Mouse (Mus musculus) erythroblast, adult 5-6 weeks (primary cell): Measurements from ENCODE around the gene Dazap2. TPM values are rescaled to one million over a fixed set of nuclear protein-coding genes. Genes with fewer than 3 reads are reported as not detected.

Experiments used
- ATAC-seq: replicated peaks from 2 replicates; pipeline ENCODE4 v1.8.0; 2016; ENCODE audit warnings: moderate number of reproducible peaks, mild to moderate bottlenecking, moderate TSS enrichment, inconsistent platforms; ENCODE audit not compliant: poor library complexity, low FRiP score, severe bottlenecking
- total RNA-seq, 2 experiments: library from RNA; stranded (forward) in 1 of 2; stranded (reverse) in 1 of 2; fragments of 150-400 nt in 1 of 2; fragments of 200-764, 138-1000 nt in 1 of 2; gene quantifications; 2 replicates each; pipeline versions ENCODE4 v1.2.3 to v1.2.4; 2015 to 2017; ENCODE audit warnings: low replicate concordance in 2 of 2

The Dazap2 gene
- total RNA-seq, 2 experiments from 2014 or later: 93.7 to 183 TPM

DNA sequence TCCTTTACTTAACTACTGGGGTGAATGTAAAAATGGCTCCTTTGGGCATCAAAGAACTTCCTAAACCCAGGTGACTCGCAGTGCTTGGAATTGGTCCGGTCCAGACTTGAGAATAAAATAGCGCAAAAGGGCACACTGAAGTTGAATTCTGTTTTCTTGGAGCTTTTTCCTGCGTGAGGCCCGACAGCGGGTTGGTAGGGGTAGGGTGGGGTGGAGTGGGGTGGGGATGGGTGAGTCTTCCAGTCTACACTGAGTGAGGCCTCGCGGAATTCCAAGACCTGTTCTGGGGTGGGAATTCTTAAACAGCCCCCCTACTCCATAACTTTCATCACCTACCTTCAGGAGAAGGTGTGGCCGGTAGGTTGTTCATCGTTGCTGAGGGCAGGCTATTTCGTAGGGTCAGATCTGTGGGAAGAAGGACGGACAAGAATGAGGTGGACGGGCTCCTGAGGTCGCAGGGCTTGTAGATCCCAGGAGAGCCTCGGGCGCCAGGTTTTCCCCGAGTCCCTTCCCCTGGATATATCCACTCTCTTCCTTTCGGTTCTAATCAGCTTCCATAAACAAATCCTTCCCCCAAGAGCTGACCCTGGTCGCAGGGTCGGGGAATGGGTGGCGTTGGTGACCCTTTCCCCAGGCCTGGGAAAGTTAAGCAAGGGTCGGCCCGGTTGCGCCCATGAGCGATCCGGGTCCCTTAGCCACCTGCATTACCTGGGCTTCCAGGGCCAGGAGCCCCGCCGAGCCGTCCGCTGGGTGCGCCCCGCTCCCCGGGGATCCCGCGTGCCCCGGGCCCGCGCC, 20.9 kb downstream of the Dazap2 start:
- ATAC-seq: no peak

DNA sequence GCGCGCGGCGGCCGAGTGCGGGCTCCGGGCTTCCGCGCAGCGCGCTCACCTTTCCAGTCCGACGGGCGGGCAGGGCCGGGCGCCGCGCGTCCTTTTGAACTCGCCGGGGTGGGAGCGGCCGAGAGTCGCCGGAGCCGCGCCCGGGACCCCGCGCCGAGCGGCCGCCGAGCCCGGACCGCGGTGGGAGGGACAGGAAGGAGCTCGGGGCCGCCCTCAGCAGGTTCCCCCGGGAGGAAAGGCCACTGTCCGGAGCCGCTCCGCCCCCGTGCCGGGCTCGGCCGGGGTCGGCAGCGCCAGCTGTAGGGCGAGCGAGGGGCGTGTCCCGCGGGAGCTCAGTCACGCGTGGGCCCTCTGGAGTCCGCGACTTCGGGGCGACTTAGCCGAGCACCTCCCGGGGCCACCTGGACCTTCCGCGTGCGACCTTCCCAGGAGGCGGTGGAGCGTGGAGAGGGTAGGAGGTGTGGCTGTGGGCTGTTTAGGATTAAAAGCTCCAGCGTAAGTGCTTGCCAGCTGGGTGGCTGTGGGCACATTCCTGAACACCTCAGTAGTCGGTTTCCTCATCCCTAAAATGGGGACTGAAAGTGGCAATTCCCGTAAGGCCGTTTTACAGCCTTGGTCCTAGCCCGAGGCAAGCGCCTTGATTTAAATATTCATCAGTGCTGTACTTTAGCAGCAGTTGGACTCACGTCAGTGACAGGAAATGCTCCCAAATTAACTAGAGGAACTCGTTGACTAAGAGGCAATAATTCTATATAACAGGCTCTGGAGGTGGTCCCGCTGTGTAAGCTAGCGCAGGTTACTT, 21.8 kb downstream of the Dazap2 start, which contains the start of gene Smagp:
Gene Smagp (minus strand): TSS at position 241 of the 802 bp plus-strand sequence.
- no peak for ATAC-seq

DNA sequence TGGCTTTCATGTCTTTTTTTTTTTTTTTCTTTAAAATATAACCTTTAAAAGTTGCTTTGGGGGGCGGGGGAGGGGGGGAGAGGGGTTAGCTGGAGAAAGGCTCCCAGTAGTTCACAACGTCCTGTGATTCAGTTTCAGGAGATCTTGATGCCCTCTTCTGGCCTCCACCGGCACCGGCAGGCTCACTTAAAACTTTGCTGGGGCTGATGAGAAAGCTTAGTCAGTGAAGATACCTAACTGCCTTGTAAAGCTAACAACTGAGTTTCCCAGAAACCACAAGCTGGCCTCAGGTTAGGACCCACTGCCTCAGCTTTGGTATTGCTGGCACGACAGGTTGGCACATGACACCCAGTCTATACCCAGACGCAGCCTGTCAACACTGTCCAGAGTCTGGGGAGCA, 22.5 kb downstream of the Dazap2 start:
- no peak for ATAC-seq

DNA sequence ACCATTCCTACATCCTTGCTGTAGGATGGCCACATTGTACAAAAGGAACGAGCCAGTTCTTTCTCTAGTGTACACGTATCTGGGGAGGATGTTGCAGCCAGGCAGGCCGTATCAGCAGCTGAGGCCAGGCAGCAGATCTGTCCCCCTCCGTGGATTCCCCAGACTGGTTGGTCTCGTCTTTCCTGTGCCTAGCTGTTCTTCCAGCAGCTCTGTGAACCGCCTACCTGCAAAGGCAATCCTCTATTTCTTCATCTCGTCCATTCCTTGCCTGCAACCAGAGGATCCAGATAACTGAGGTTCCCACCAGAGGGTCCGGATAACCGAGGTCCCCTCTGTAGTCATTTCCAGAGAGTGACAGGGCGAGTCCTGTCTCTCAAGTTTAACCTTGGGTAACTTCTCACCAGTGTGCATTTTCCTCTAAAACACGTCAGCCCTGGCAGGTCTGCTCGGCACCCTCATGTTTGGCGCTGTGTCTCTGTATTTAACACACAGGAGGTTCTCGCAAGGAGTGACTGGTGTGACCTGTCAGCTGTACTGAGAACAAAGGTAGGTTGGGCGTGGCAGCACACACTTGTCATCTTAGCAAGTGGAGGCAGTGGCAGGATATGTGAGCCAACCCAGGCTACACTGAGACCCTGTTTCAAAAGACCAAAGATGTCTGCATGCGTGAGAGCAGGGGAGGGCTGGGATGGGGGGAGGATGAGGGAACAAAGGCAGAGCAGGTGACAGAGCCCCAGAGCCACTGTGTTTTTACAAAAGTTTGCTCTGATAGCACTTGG, 25.0 kb downstream of the Dazap2 start:
- no peak for ATAC-seq

DNA sequence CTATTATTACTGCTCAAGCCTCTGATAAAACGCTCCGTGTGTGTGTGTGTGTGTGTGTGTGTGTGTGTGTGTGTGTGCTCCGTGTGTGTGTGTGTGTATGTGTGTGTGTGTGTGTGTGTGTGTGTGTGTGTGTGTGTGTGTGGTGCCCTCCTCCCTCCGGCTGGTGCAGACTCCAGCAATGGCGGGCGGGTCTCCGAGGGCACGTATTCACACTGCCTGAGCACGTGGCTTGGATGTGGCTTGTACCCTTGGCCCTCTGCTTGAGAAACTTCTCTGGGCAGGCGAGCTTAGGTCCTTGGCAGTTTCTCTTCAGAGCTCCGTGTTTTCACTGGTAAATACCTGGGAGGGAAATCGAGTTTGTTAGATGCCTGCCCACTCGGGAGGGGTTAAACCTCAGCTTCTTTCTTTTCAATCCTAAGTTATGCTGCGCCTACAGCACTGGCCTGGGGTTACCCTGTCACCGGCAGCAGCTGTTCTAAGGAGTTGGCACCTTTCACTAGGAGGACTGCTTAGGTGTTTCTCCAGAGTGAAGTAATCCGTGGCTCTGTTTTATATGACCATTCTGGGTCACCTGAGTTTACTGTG, 26.2 kb downstream of the Dazap2 start:
- ATAC-seq: no peak

DNA sequence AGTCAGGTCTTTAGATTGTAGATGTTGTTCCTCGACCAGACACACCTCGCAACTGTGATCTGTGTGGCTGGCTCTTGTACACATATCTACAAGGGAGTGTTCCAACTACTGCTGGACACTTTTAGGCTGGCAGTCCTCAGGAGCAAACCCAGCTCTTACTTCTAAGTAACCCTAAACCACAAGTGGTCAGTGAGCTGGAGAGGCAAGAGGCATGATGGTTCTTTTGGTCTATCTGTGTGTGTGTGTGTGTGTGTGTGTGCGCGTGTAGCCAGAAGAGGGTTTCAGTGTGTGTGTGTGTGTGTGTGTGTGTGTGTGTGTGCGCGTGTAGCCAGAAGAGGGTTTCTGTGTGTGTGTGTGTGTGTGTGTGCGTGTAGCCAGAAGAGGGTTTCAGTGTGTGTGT, 27.3 kb downstream of the Dazap2 start:
- no peak for ATAC-seq

DNA sequence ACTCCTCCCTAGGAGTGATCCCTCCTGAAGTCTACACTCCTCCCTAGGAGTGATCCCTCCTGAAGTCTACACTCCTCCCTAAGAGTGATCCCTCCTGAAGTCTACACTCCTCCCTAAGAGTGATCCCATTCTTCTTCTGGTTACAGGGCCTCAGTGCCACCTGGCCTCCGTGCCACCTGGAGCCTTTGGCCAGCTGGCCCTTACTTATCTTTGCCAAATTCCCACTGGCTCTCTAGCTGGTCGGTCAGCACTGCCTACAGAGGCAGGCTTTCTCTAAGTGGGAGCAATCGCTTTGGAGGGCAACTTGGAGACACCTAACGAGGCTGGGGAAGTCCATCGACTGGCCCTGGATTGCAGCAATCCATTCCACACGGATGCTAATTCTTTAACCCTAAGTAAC, 31.0 kb downstream of the Dazap2 start:
- ATAC-seq: no peak

DNA sequence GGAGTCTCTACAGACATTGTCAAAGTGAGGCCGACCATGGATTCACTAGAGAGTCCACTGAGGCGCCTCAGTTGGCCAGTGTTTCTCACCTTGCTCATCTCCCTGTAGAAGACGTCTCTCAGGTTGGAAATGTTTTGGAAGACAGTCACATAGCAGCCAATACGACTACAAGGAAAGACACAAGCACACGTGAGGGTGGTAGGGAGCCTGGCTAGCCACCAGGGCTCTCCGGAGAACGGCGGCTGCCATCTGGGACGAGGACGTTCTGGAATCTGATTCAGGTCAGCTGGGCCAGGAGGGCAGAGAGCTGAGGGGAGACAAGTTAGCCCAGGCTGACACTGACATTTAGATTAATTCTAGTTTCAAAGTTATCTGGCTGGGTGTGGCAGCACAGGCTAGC, 35.0 kb downstream of the Dazap2 start:
- ATAC-seq: no peak

DNA sequence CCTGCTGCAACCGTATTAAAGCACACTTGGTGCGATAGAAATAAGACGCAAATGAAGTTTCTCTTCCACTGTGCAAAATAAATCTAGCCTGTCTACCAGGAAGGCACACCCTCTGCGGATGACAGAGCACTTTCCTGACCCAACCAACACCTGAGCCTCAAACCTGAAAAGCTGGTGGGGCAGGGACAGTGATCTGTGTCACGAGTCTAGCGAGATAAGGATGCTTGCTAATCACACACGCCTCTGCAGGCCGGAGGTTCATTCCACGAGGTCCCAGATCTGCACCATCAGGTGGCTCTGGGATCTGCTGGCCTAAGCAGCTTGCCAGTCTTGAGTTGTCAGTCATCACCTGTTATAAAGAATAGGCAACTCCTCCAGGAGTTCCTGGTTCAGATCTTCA, 36.5 kb downstream of the Dazap2 start:
- ATAC-seq: no peak

DNA sequence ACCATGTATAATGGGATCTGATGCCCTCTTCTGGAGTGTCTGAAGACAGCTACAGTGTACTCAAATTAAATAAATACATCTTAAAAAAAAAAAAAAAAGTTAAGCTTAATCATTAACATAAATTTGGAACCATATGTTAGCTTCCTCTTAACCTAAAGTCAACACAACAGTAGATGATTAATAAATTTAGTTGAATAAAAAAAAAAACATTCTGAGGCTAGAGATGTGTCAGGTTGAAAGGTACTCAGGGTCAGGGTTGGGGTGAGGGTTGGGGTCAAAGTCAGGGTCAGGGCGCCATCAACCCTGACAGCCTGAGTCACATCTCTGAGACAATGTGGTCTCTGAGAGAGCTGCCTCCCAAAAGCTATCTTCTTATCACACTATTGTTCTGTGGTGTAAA, 39.1 kb downstream of the Dazap2 start:
- ATAC-seq: no peak

DNA sequence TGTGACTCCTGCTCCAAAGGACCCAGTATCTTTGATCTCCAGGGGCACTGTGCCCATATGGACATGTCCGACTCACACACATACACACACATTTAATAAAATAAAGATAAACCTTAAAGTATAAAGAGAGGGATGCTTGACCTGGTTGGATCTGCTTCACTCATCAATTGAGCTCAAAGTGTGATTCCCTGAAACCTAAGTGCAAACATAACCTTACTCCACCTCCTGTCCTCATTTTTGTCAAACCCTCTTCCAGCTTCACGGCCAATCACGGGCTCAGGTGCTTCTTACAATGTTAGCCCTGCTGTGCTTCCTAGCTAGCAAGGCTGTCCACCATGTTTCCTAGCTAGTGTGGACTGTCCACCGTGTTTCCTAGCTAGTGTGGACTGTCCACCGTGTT, 40.1 kb downstream of the Dazap2 start:
- no peak for ATAC-seq

DNA sequence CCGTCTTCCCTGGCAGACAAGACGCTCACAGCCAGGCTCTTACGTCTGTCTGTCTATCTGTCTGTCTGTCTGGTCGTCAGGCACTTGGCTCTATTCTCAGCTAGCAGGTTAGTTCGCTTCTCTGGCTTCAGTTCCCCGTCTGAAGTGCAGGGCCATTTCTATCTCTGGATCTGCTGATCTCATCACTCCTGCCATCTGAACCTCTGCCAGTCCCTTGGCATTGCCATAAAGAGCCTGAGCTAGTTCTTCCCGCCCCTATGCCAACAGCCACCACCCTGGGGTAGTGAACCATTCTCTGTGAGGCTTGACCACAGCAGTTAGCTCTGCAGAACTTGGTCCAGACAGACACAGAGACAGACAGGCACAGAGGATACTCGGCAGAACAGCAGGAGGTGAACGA, 45.2 kb downstream of the Dazap2 start:
- ATAC-seq: no peak

DNA sequence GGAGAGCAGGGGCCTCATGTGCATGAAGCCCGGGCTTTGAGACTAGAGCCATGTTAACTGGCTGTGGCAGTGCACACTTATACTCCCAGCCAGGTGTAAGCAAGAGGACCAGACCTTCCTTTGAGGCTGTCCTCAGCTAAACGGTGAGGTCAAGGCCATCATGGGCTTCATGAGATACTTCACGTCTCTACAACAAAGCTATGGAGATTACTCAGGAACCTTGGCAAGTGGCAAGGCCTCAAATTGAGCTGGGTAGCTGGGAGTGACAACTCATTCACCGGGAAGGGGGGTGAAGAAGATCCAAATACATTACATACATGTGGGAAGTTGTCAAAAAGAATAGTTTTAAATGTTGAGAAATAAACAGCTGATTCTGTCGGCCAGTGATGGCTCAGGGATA, 45.7 kb downstream of the Dazap2 start:
- no peak for ATAC-seq

DNA sequence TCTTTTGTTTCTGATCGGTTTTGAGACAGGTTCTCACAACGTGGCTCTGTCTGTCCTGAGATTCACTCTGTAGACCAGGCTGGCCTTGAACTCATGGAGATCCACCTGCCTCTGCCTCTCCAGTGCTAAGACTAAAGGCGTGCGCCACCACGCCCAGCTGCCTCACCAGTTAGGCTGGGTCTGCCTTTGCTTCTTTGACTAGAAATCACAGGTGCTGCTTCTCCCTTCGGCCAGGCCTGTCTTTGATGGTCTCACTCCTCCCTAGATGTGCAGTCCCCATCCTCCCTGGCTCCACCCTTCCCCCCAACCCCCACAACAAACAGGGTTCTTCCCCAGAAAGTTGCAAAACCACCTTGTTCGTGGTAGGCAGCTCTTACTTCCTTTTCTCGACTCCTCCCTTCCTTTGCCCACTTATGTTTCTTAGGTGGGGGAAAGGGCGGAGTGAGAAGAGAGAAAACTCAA, 49.7 kb downstream of the Dazap2 start:
- no peak for ATAC-seq

DNA sequence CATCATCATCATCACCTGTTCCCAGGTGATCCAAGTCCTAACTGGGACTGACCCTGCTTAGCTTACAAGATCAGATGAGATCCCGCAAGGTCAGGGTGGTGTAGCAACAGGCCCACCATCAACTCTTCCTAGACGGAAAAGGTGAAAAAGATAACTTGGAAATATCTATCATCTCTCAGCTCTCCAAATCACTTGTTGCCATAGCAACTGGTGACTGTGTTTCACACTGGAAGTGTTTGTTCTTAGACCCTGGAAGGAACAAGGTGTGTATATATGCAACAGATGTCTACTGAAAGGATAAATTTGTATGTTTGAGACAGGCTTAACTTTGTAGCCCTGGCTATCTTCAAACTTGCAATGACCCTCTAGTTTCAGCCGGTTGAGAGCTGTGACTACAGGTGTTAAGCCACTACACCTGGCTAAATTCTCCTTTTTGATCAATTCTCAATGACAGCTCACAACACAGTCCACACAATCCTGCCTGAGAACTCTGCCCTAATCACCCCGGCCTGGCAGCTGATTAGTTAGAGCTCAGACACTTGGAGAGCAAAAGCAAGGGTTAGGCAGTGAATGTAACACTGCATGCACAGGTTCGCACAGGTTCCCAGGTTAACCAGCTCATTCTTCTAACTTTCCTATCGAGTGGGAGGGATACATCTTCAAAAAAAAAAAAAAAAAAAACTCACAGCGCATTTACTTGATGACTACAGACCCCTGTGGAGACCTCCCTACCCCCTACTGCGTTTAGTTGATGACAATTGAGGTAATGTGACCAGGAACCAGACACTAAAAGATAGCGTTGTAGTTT, 50.5 kb downstream of the Dazap2 start:
- ATAC-seq: no peak

DNA sequence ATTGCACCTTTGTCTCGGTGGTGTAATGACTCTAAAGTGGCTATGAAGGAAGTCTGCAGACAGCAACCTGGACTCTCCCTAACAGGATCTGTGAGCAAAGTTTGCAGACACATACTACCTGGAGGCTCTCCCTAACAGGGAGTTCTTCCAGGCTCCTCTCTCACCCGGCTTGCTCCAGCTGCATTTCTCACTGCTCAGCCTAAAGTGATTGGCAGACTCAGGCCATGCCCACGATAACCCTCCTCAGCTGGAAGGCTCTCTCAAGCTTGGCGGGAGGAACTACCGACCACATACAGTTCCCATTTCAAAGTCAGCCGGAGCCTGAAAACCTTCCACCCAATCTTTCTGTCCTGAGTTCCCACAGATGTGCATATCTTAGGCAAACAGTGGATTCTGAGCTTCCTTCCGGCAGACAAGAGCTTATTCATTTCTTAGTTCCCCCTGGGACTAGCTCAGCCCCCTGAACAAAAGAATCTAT, 51.1 kb downstream of the Dazap2 start:
- ATAC-seq: no peak

DNA sequence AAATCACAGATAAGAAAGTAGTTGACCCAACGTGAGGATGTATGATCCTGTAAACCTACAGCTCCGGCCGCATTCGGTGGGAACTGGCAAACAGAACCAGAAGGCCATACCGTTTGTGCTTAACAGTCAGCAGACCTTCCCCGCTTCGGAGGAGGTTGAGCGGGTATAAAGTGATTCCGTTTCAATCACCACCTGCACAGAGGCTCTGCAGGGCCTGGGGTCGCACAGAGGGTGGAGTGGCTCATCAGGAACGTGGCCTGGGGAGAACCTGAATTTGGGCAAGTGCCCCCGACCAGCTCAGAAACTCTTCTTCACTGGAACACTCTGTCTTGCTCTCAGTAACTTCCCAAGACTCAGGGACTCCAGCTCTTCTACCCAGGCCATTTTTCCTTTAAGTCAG, 51.7 kb downstream of the Dazap2 start:
- no peak for ATAC-seq

DNA sequence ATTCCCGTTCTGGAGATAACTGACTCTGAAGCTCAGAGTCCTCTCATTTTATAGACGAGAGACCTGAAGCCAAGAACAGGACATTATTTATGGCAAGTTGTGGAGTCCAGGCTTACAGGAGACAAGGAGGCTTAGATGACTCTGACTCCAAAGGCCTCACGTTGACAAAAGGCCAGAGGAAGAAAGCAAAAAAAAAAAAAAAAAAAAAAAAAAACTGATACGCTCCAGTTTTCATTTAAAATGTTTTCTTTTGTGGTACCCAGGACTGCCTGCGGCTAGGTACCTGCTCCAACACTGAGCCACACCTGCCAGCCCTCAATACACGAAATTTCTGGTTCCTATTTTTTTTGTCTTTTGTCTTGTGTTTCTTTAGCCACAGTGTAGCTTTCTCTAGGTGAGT, 52.3 kb downstream of the Dazap2 start:
- no peak for ATAC-seq

DNA sequence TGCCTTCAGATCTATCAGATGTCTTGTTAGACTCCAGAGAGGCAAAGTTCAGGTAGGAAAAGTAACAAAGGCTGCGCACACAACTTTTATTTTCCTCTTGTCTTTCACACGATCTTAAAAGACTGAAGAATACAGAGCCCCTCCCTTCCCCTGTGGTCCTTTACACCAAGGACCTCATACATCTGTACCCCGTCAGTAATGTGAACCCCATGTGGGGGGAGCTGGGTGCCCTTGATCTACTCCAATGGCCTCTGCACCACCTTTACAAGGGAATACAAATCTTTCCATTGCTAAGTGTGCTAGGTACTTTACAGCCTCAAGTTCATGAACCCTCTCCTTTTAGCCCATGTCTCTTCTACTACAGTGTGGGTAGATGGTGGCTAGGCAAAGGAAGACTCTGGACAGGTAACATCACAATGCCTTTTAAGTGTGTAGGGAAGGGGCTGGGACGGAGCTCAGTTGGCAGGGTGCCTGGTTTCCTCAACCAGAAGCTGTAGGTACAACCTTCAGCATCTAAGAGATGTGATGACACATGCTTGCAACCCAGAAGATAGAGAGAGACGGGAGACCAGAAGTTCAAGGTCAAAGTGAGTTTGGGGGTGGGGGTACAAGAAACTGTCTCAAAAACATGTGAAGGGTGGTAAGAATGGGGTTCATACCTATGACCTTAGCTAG, 52.9 kb downstream of the Dazap2 start:
- ATAC-seq: no peak
